Mouse (Mus musculus) cerebellum, adult 8-10 months (tissue): Measurements from ENCODE around the gene Tep1.
"Not testable (repeated sequence)": the region's sequence is repeated elsewhere in the genome, so short reads cannot be mapped to it uniquely, and the experiment has no call there.

ENCODE experiments used
- DNase-seq: peaks from one replicate; pipeline ENCODE4 v3.0.0; 2022

Gene Tep1

GRCm38 (mm10) chr14:50868211-50868610 lies 2.1 kb downstream of the Tep1 start:
- no peak for DNase-seq

- DNase-seq, result no peak
Observed at GRCm38 (mm10) chr14:50866966-50867365, 3.4 kb downstream of the Tep1 start.

DNA sequence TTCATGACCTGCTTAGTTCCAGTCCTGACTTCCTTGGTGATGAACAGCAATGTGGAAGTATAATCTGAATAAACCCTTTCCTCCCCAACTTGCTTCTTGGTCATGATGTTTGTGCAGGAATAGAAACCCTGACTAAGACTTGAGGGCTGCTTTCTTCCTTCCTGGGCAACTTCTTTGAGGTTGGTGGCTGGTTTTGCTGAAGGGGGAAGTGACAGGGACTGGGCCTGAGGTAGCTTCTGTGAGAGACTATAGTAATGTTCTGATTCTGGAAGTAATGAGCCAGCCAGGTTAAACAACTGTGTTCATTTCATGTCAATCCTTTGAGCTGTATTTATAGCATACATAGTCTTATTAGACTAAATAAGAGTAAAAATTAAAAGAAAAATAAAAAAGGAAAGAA lies 5.4 kb downstream of the Tep1 start:
- DNase-seq, result not testable (repeated sequence)

DNA sequence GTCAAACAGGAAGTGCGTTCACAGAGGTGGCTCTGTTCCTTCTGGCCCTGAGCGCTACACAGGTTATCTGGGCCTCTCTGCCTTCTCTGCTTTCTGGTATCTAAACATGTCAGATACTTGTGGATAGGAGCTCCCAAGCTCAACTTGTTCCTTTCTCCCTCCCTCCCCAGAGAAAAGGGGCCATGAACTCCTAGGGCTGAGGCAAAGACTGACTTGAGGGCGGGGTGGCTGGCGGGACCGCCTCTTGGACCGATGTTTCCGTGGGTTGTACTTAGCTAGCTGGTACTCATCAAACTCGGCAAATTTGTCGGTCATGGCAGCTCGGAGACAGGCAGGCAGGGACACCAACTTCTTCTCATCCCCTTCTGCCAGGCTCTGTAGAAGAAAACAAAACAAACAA lies 7.7 kb downstream of the Tep1 start:
- no peak for DNase-seq

DNA sequence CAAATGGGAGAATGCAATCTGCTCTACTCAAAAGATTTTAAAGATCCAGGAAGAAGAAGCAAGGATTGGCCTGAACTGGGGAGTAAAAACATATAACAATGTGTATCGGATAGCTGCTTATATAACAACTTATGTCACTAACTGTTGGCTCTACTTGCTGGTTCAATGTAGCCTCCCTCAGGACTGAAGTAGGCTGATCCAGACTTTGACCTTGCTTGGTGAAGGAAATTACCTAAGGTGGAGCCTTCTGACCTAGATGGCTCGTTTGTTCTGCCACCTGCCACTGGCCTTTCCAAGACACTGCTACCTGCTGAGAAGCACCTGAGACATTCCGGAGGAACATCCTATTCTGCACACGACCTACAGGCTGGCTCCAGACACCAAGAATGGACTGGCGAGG lies 14.6 kb downstream of the Tep1 start:
- no peak for DNase-seq

DNA sequence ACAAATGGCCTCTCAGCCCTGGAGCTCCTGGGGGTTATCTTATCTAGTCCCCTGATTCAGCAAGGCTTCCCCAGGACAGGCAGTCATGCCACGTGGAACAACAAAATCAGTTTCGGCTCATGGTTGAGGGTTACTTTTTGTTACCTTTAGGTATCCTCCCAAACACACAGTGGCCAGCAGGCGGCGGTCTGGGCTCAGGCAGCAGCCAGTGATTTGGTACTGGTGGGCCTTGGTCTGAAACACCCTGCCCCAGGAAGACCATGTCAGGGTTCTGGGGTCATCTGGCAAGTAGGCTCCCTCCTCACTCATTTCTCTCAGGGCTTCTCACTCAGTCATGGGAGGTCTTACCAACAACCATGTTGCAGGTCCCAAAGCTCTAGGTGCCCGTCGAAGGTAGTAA lies 33.1 kb downstream of the Tep1 start:
- DNase-seq, result no peak

- DNase-seq, result no peak
Observed at GRCm38 (mm10) chr14:50834435-50834834, 35.9 kb downstream of the Tep1 start.

DNA sequence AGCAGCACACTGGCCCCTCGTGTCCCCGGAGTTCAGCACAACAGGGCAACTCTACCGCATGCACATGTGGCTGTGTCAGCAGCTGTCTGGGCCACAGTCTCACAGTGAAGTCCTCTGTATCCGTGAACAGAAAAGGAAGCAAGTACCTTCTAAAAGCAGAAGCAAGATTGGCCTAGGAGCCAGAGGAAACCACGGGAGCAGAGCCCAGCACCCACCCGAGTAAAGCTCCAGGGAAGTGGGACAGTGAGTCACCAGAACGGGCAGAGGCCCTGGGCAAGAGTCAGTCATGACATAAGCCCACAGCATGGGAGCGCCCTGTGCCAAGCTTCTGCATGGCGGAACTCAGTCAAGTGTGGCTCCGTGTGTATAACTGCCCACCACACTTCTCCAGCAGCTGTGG lies 36.4 kb downstream of the Tep1 start:
- DNase-seq, result peak; percentile 58

GRCm38 (mm10) chr14:50829878-50830277 lies 40.5 kb downstream of the Tep1 start:
- DNase-seq, result no peak

DNA sequence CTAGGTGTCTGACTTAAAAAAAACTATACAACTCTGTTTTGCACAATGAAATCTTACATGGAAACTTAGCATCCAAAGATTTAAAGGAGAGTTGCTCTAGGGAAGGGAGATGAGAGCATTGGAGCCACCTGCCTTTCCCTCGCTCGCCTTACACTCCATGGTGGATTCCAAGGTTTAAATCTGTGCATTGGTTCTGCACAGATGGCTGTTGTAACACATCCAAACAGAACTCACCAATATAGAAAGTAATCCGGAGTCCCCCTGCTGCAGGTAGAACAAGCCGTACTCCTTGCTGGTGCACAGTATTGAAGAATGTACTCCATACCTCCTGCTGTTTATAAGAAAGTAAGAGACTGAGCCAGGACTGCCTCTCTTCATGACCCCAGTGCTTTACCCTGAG lies 43.8 kb downstream of the Tep1 start:
- DNase-seq, result no peak

DNA sequence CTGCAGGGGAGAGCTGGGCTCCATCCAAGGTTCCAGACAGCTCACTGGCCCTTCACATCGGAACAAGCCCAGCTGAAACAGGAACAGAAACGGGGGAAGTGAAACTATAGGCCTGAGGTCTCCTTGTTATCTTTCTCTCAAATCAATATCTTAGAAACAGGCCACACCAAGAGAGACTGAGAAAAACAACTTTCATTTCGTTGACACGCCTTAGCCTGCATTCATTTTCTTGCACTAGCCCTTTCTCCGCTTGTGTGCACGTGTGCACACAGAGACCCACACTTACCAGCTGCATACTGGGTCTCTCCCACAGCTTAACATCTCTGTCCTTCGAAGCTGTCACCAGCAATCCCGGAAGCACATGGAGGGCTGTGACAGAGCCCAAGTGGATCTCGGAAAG lies 46.1 kb downstream of the Tep1 start:
- no peak for DNase-seq

DNA sequence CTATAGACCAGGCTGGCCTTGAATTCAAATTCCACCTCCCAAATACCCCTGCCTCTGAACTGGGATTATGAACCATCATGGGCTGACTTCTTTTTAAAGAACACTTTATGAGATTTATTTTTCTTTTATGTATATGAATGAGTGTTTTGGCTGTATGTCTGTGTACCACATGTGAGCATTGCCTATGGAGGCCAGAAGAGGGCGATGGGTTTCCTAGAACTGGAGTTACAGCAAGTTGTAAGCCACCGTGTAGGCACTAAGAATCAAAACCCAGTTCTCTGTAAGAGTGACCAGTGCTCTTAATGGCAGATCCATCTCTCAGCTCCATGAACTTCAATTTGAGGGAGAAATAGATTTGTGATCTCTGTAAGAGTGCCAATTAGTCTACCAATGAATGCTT lies 47.1 kb downstream of the Tep1 start:
- no peak for DNase-seq

GRCm38 (mm10) chr14:50813060-50813459 lies 57.3 kb downstream of the Tep1 start:
- DNase-seq, result no peak

DNA sequence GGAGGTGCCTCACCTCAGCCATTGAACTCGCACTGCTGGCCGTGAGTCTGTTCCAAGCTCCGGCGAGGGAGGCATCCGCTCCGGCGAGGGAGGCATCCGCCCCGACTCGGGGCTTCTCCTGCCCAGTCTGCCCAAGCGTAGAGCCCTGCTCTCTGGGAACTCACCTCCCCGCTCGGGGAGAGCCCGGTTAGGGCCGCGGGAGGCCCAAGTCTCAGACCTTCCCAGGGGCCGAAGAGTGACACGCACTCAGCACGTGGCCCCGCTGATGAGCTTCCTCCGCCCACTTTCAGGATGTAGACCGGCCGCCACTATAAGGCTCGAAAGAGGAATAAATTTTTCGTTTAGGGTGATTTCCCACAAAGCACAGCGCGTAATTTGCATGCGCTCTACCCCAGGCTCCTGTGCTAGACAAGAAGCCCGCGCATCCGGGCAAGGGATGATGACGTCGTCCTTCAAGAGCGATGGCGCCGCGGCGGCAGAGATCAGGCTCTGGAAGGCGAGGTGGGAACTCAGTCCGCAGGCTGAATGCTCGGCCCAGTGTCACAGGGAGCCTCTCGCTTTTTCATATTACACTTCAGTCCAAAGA lies 62.8 kb downstream of the Tep1 start, which contains the start of the genes Ccnb1ip1 and Parp2:
TSS of gene Ccnb1ip1 (minus strand) at position 246 of the 586 bp plus-strand sequence.
TSS of gene Parp2 (plus strand) at position 355 of the 586 bp plus-strand sequence.
- DNase-seq, result peak; percentile 99

DNA sequence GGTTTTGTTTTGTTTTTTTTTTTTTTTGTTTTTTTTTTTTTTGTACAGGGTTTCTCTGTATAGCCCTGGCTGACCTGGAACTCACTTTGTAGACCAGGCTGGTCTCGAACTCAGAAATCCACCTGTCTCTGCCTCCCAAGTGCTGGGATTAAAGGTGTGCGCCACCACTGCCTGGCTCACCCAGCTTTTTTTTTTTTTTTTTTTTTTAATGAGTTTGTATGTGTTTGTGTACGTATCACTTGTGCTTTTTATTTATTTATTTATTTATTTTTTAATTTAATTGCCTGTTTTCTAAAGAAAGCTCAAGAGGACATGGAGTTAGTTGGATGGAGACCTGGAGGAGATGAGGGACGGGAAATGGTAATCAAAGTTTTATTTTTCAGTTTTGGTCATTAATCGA lies 63.9 kb downstream of the Tep1 start:
- not testable (repeated sequence) for DNase-seq

DNA sequence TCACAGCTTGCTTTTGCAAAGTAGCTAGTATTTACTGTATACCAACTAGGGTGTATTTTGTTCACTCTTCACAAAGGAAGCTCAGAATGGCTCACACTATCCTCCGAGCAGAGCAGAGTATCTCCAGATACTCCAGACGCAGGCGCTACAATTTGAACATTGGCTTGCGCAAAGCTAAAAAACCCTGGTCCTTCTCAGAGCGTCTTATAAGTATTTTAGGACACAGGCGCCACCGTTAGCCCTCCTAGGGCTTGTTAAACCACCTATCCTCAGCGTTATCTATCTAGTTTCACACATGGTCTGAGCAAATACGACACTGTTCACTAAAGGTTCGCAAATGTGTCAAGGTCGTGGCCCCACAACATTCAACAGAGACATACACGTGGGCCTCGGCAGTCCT lies 65.7 kb downstream of the Tep1 start:
- DNase-seq, result no peak

DNA sequence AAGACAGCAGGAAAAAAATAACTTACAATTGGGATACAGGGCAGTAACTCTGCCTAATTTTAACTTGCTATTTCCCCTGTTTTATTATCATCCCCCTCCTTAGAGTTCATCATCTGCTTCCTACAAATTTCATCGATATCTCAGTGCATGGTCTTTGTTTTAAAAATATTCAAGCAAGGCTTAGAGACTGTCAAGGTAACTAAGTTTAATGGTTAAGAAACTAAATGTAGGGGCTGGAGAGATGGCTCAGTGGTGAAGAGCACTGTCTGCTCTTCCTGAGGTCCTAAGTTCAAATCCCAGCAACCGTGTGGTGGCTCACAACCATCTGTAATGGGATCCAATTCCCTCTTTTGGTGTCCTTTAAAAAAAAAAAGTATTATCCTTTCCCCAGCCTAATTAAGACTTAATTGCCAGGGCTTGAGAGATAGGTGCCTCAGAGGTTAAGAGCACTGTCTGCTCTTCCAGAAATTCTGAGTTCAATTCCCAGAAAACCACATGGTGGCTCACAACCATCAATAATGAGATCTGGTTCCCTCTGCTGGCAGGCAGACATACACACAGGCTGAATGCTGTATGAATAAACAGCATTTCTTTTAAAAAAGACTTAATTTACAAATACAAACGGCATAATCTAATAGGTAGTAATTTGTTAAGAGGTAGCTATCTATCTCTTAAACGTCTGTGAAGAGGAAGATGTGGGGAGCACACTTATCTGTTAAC lies 67.4 kb downstream of the Tep1 start:
- no peak for DNase-seq

DNA sequence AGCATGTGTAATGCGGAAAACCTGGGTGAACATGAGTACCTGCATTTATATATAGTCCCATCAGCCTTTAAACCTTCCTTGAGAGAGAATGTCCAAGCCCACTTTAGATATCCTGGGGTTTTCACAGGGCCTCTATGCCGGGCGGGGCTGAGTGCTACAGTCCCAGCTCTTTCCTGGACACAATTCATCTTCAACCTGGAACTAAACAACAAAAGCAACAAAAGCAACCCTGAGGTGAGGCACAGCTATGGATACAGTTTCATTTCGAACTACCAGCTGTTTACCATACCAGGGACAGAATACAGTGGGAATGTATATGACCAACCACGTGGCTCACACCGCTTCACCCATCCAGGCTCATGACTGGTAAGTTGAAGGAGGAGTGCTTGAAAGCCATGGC lies 67.9 kb downstream of the Tep1 start:
- no peak for DNase-seq

DNA sequence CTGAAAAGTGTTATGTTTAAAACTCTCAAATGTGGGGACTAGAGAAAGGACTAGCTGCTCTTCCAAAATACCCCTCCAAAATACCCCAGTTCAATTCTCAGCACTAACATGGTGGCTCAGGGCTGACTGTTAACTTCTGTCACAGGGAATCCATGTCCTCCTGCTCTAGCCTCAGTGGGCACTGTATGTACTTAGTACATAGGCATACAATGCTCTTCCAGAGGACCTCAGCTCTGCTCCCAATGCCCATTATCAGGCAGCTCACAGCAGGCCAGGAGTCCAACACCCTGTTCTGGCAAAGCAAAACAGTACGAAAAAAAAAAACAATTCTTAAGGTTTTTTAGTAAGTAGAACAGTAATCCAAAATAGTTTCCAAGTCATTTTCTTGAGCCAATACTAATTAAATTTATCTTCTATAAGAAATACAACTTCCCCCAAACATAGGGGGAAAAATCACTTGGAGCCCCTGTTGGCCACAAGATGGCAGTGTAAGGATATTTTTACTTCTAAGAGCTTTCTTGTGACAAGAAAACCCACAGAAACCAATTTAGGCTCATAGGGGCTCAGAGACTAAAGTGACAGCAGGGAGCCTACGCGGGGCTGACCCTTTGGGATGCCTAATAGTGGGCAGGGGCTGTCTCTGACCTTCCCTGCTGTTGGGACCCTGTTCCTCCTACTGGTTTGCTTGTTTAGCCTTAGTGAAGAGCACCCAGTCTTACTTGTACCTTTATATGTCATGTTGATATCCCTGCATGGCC lies 70.7 kb downstream of the Tep1 start:
- DNase-seq, result peak; percentile 39

DNA sequence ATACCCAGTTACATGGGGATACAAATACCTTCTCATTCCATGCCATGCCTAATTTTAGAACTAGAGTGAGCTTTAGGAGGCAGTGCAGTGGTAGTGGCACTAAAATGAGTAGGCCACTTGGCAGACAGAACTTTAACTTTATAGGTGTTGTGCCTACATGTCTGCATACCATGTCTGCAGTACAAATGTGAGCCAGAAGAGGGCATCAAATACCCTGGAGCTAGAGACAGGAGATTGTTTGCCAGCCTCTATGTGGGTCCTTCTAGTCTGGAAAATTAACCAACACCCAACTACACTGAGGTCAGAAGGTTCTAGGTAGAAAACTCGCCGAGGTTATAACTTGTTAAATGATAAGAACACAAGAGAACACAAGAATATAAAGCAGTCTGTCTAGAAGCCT lies 71.8 kb downstream of the Tep1 start:
- DNase-seq, result no peak

DNA sequence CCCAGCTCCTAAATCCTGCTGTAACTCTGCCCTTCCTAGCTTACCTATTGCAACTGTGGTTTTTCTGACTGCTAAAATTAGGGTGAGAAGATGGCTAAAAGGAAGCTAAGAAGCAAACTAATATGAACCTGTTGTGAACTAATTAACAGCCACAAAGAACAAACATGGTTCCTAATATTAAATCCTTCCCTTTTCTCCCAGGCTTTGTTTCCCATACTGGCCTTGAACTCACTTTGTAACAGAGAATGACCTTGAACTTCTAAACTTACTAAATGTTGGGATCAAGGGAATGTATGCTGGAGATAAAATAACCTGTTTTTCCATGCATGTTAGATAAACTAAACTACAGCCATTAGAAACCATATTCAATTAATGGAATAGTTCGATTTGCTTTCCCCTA lies 73.9 kb downstream of the Tep1 start:
- DNase-seq, result no peak

DNA sequence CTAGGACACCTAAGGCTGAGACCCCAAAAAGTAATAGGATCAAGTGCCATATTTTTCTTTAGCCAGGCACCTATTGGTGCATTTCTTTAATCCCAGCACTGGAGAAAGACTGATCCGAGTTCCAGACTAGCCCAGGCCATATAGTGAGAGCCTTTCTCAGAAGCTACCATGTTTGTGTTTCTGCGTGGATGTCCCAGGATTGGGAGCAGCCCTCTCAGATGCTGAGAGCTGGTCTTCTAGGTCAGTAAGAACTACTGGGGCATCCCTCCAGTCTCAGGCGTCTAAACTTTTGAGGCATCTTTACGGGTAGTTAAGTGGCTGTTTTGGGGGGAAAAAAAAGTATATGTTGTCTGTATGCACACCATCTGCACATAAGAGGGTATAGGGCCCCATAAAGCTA lies 74.4 kb downstream of the Tep1 start:
- no peak for DNase-seq

DNA sequence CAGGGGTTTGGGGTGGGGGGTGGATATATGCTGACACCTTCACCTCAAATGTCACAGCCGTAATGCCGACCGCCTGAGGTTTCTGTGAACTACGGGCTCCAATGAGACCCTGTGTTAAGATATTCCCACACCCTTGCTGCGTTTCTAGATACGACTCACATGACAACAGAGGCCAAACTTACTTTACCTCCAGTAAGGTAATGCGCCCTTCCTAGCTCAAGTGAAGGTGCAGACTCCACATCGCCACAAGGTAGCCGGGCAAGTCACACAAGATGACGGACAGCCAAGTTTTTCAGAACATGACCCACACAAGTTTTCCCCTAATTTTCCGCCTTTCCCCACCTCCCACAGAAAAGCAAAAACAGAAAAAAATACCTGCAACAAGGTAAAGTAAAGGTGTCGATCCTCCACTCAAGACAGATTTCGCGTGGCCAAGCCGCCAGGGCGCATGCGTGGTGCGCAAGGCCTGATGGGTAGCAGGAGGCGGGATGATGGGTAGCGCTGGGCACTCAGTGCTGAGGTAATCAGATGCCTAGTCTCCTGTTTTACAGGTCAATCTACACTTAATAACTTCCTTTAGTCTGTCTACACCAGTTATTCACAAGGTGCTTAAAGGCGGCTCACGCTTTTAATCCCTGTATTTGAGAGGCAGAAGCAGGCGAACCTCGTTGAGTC lies 75.0 kb downstream of the Tep1 start:
- no peak for DNase-seq

GRCm38 (mm10) chr14:50788157-50788556 lies 82.2 kb downstream of the Tep1 start:
- no peak for DNase-seq
